Mouse (Mus musculus): Measurements from ENCODE around the gene Dnmbp.

DNA sequence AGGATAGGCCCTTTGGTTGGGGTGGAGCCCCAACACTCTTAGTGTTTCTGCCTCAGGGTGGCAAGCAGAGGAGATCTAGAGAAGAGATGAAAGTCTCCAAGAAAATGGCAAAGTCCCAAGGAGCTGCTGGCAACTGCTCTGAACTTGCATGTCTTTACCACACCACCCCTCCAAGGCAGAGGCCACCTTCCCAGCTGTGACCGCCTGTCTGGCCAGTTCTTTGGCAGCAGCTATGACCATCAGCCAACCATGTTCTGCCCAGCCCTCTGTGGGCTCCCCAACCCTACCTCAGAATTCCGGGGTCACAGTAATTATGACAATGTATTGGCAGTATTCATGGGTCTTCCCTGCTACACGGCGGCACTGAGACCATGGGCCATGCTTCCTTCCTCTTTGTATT lies 14.9 kb upstream of the Dnmbp start:
- TF ChIP-seq CTCF (conservative IDR thresholded peaks at IDR 0.05; ENCODE audit: insufficient read depth, insufficient read length, low read depth, low read length), result no peak
- TF ChIP-seq POLR2A (IDR thresholded peaks at IDR 0.05; ENCODE audit: low read depth, low read length), result no peak
